Comparison of ENCODE assay signal across 46 mouse cellular contexts in the genomic region with DNA sequence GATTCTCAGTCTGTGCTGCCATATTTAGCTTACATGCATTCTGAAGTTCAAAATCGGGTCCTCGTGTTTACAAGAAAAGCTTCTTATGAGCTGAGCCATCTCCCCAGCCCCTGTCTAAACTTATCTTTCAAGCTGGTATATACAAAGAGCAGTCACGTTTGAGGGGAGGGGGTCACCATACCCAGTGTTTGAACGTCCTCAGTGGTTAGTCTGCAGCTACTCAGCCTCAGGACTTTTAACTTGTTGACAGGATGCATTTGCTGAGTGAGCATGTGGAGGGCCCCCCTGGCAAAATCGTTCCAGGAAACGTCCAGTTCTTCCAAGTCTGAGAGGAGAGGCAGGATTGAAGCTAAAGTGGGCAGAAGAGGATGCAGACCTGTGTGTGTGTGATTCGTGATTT. TPM values are rescaled to one million over a fixed set of nuclear protein-coding genes. Genes with fewer than 3 reads are reported as not detected.
"Had no signal": no experiment of that assay in that cellular context is flagged by ENCODE, and none has a peak within 500 bp of the region (broad histone marks: within the 10 kb centered on the region; RNA-seq: fewer than 3 reads in every experiment).

No protein-coding gene starts in this region.

- H3K4me3 ChIP-seq: left cerebral cortex, adult 2 months; limb, embryonic 12.5 days; limb, embryonic 13.5 days; limb, embryonic 15.5 days; liver, embryonic 12.5 days; liver, embryonic 13.5 days; liver, embryonic 15.5 days; lung, embryonic 15.5 days; megakaryocyte, embryonic 14.5 days; midbrain, embryonic 10.5 days; midbrain, embryonic 12.5 days; midbrain, embryonic 13.5 days; midbrain, embryonic 15.5 days; myocyte had no signal

- ATAC-seq: liver, embryonic 12.5 days; liver, postnatal 0 days; lung, postnatal 0 days; midbrain, embryonic 13.5 days; midbrain, embryonic 15.5 days; midbrain, embryonic 16.5 days had no signal

- H3K27ac ChIP-seq: left cerebral cortex, adult 2 months; limb, embryonic 12.5 days; limb, embryonic 13.5 days; limb, embryonic 15.5 days; liver, embryonic 12.5 days; liver, embryonic 13.5 days; liver, embryonic 14.5 days; liver, embryonic 15.5 days; lung, embryonic 15.5 days; macrophage; midbrain, embryonic 10.5 days; midbrain, embryonic 12.5 days; midbrain, embryonic 13.5 days; midbrain, embryonic 15.5 days had no signal

- H3K9ac ChIP-seq: limb, embryonic 12.5 days; limb, embryonic 13.5 days; limb, embryonic 15.5 days; liver, embryonic 12.5 days; liver, embryonic 13.5 days; liver, embryonic 14.5 days; liver, embryonic 15.5 days; liver, postnatal 0 days; lung, embryonic 14.5 days; lung, embryonic 15.5 days; midbrain, embryonic 12.5 days; midbrain, embryonic 13.5 days; midbrain, embryonic 15.5 days had no signal

- H3K36me3 ChIP-seq: limb, embryonic 12.5 days; limb, embryonic 13.5 days; limb, embryonic 15.5 days; liver, embryonic 12.5 days; liver, embryonic 13.5 days; liver, embryonic 15.5 days; lung, embryonic 15.5 days; midbrain, embryonic 10.5 days; midbrain, embryonic 12.5 days; midbrain, embryonic 13.5 days; midbrain, embryonic 15.5 days had no signal

- H3K4me2 ChIP-seq: limb, embryonic 12.5 days; limb, embryonic 13.5 days; limb, embryonic 15.5 days; liver, embryonic 11.5 days; liver, embryonic 12.5 days; liver, embryonic 13.5 days; liver, embryonic 15.5 days; lung, embryonic 14.5 days; lung, embryonic 15.5 days; midbrain, embryonic 11.5 days; midbrain, embryonic 12.5 days; midbrain, embryonic 13.5 days; midbrain, embryonic 15.5 days had no signal

- DNase-seq: left cerebral cortex, postnatal 4 days; liver; liver, embryonic 13.5 days; liver, postnatal 0 days; lung, adult 18-20 months; lung, adult 2 months; lung, embryonic 14.5 days; lung, postnatal 10 days; lung, postnatal 14 days; lung, postnatal 36 days; lung, postnatal 4 days; midbrain, embryonic 14.5 days had no signal

- H3K4me1 ChIP-seq: limb, embryonic 12.5 days; limb, embryonic 15.5 days; liver, embryonic 12.5 days; liver, embryonic 13.5 days; liver, embryonic 15.5 days; lung, embryonic 15.5 days; midbrain, embryonic 10.5 days; midbrain, embryonic 12.5 days; midbrain, embryonic 13.5 days; midbrain, embryonic 15.5 days had no signal

- H3K9me3 ChIP-seq: limb, embryonic 12.5 days; limb, embryonic 13.5 days; limb, embryonic 15.5 days; liver, embryonic 12.5 days; liver, embryonic 13.5 days; liver, embryonic 15.5 days; lung, embryonic 15.5 days; megakaryocyte, embryonic 14.5 days; midbrain, embryonic 10.5 days; midbrain, embryonic 12.5 days; midbrain, embryonic 13.5 days; midbrain, embryonic 15.5 days had no signal

- H3K27me3 ChIP-seq: limb, embryonic 12.5 days; limb, embryonic 13.5 days; limb, embryonic 15.5 days; liver, embryonic 12.5 days; liver, embryonic 13.5 days; liver, embryonic 15.5 days; lung, embryonic 15.5 days; megakaryocyte, embryonic 14.5 days; midbrain, embryonic 12.5 days; midbrain, embryonic 13.5 days; midbrain, embryonic 15.5 days had no signal

RNA-seq across cellular contexts. Expression of a gene that starts 8.7 kb away (rescaled TPM):
- total RNA-seq: left cerebral cortex, adult 18-20 months; left cerebral cortex, adult 2 months; left cerebral cortex, adult 8-10 months; left cerebral cortex, postnatal 10 days; left cerebral cortex, postnatal 14 days; left cerebral cortex, postnatal 25 days; left cerebral cortex, postnatal 36 days; left cerebral cortex, postnatal 4 days; liver, adult 2 months; megakaryocyte progenitor cell, adult 5-6 weeks; megakaryocyte, adult 5-6 weeks; megakaryocyte-erythroid progenitor cell, adult 5-6 weeks; midbrain, postnatal 0 days; monocyte, adult 5-6 weeks had no signal
- polyA plus RNA-seq: limb, embryonic 12.5 days; limb, embryonic 13.5 days; liver, adult 2 months; liver, embryonic 11.5 days; liver, embryonic 12.5 days; liver, embryonic 13.5 days; liver, embryonic 14.5 days; liver, embryonic 15.5 days; liver, embryonic 16.5 days; lung, embryonic 14.5 days; macrophage; midbrain, embryonic 10.5 days; midbrain, embryonic 11.5 days; midbrain, embryonic 12.5 days; midbrain, embryonic 14.5 days; midbrain, embryonic 15.5 days; midbrain, postnatal 0 days; myocyte had no signal

RNA-seq across cellular contexts. Expression of a gene that starts 43.3 kb away (rescaled TPM):
- total RNA-seq: left cerebral cortex, adult 18-20 months; left cerebral cortex, adult 2 months; left cerebral cortex, postnatal 36 days; megakaryocyte progenitor cell, adult 5-6 weeks; megakaryocyte-erythroid progenitor cell, adult 5-6 weeks; monocyte, adult 5-6 weeks had no signal
- polyA plus RNA-seq: liver, adult 2 months; macrophage; myocyte had no signal

RNA-seq across cellular contexts. Expression of a gene that starts 46.7 kb away (rescaled TPM):
- total RNA-seq: left cerebral cortex, adult 18-20 months; left cerebral cortex, adult 2 months; left cerebral cortex, adult 8-10 months; left cerebral cortex, postnatal 10 days; left cerebral cortex, postnatal 14 days; left cerebral cortex, postnatal 25 days; left cerebral cortex, postnatal 36 days; left cerebral cortex, postnatal 4 days; liver, adult 2 months; megakaryocyte progenitor cell, adult 5-6 weeks; megakaryocyte, adult 5-6 weeks; megakaryocyte-erythroid progenitor cell, adult 5-6 weeks; midbrain, postnatal 0 days; monocyte, adult 5-6 weeks had no signal
- polyA plus RNA-seq: limb, embryonic 12.5 days; limb, embryonic 13.5 days; limb, embryonic 14.5 days; limb, embryonic 15.5 days; liver, adult 2 months; liver, embryonic 11.5 days; liver, embryonic 12.5 days; liver, embryonic 13.5 days; liver, embryonic 14.5 days; liver, embryonic 15.5 days; liver, embryonic 16.5 days; liver, postnatal 0 days; lung, adult 2 months; lung, embryonic 14.5 days; lung, embryonic 15.5 days; lung, embryonic 16.5 days; lung, postnatal 0 days; macrophage; midbrain, embryonic 10.5 days; midbrain, embryonic 11.5 days; midbrain, embryonic 12.5 days; midbrain, embryonic 13.5 days; midbrain, embryonic 14.5 days; midbrain, embryonic 15.5 days; midbrain, embryonic 16.5 days; midbrain, postnatal 0 days; myocyte had no signal

RNA-seq across cellular contexts. Expression of a gene that starts 55.1 kb away (rescaled TPM):
- total RNA-seq: left cerebral cortex, adult 18-20 months; left cerebral cortex, adult 2 months; left cerebral cortex, postnatal 10 days; left cerebral cortex, postnatal 25 days; left cerebral cortex, postnatal 36 days; liver, adult 2 months; megakaryocyte progenitor cell, adult 5-6 weeks; megakaryocyte, adult 5-6 weeks; megakaryocyte-erythroid progenitor cell, adult 5-6 weeks; monocyte, adult 5-6 weeks had no signal
- polyA plus RNA-seq: limb, embryonic 12.5 days; limb, embryonic 13.5 days; limb, embryonic 14.5 days; limb, embryonic 15.5 days; liver, adult 2 months; liver, embryonic 11.5 days; liver, embryonic 12.5 days; lung, adult 2 months; lung, embryonic 14.5 days; lung, embryonic 15.5 days; lung, embryonic 16.5 days; lung, postnatal 0 days; macrophage; midbrain, embryonic 10.5 days; midbrain, embryonic 11.5 days; midbrain, embryonic 12.5 days; midbrain, embryonic 13.5 days; midbrain, embryonic 14.5 days; midbrain, embryonic 15.5 days; myocyte had no signal
